8 mouse cellular contexts compared by ENCODE assay signal in the genomic region with DNA sequence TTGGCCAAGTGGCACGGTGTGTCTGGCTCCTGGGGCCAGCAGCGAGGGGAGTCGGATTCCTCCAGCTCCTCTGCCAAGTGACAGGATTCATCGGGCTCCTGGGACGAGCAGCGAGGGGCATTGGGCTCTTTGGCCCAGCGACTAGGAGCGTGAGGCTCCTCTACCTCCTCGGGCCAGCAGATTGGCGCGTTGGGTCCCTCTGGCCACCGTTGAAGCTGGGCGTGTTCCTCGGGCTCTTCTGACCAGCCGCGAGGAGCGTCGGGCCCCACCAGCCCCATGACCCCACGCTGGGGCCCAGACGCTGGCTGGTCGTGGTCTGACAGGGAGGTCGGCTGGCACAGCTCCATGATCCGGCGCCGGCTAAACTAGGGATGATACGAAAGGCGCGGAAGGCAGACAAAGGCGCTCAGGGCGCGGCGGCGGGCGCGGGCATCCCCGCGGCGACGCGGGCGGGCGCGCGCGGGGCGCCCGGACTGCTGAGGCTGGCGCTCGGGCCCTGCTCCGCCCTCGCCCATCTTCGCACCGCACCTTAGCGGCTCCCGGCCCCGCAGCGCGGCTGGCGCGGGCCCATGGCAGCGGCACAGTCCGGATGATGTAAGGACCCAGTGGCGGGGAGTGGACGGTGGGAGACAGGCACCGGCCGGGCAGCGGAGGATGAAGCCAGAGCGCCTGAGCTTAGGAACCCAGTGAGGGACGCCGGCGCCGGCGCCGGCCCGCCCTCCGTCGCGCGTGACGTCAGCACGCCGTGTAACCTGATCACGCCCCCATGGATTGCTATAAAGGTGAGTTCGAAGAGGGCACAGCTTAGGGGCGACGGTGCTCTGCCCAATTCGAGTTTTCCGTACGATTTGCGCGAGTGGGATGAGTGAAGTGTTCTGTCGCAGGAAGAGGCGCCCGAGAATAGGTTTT. TPM values are rescaled to one million over a fixed set of nuclear protein-coding genes. Genes with fewer than 3 reads are reported as not detected.
DNase-seq lines count a peak whose midpoint lies in the region; ATAC-seq lines count a peak whose summit lies in the region.

A gene (minus strand): TSS at position 725 of the 909 bp plus-strand sequence.

- intact Hi-C loops in heart, postnatal 25 days (cut with DNase I): no loop called here

- H3K27ac ChIP-seq in forebrain, embryonic 16.5 days (ENCODE audit: low read length): peak within 1 kb of the TSS; percentile 92
- peak within 1 kb of the TSS; percentile 91 for H3K27ac ChIP-seq in neural tube, embryonic 15.5 days (replicated peaks)

- peaks cover 5% of the 10 kb centered on the region for H3K36me3 ChIP-seq in forebrain, embryonic 16.5 days (ENCODE audit: control insufficient read depth, insufficient read depth)
- H3K36me3 ChIP-seq in neural tube, embryonic 15.5 days: peaks cover 5% of the 10 kb centered on the region; the same call in 1 of the 2 replicates

- under 1% methylated on average over 94 of the region's 94 CpGs for WGBS in forebrain, embryonic 16.5 days
- under 1% methylated on average over 81 of the region's 94 CpGs for WGBS in neural tube, embryonic 15.5 days

- peak within 1 kb of the TSS; percentile 99 for H3K4me3 ChIP-seq in forebrain, embryonic 16.5 days (replicated peaks; ENCODE audit: low read length)
- peak within 1 kb of the TSS; percentile 58 for H3K4me3 ChIP-seq in neural tube, embryonic 15.5 days (replicated peaks)

- no peaks in the 10 kb centered on the region for H3K9me3 ChIP-seq in forebrain, embryonic 16.5 days (ENCODE audit: control insufficient read depth, low read length)
- no peaks in the 10 kb centered on the region for H3K9me3 ChIP-seq in neural tube, embryonic 15.5 days (replicated peaks)

- peak; percentile 96 for ATAC-seq in forebrain, embryonic 16.5 days
- peak; percentile 95 for ATAC-seq in neural tube, embryonic 15.5 days (ENCODE audit: low FRiP score)

- peak within 1 kb of the TSS; percentile 98 for H3K9ac ChIP-seq in forebrain, embryonic 16.5 days (replicated peaks; ENCODE audit: low read depth, low read length)
- peak within 1 kb of the TSS; percentile 86 for H3K9ac ChIP-seq in neural tube, embryonic 15.5 days (replicated peaks)

- peak within 1 kb of the TSS; percentile 100 for H3K4me2 ChIP-seq in forebrain, embryonic 16.5 days (ENCODE audit: low read length)
- H3K4me2 ChIP-seq in neural tube, embryonic 15.5 days: peak within 1 kb of the TSS; percentile 94

- DNase-seq in MEL-GATA-1-ER (ENCODE audit: extremely low read depth, low read depth): peak; percentile 69
- DNase-seq in cerebellum, adult 18-20 months: peak; percentile 84 to 89
- DNase-seq in heart, postnatal 25 days (ENCODE audit: low spot score): peak; percentile 56
- DNase-seq in layer of hippocampus, adult 11-12 months (ENCODE audit: low spot score): peak; percentile 79
- DNase-seq in lung, adult 18-20 months: peak; percentile 79 to 84
- DNase-seq in testis, postnatal 10 days (ENCODE audit: low spot score): peak; percentile 85

- H3K4me1 ChIP-seq in forebrain, embryonic 16.5 days (replicated peaks; ENCODE audit: control insufficient read depth, insufficient read depth, low read length): peaks cover 39% of the 10 kb centered on the region
- peaks cover 50% of the 10 kb centered on the region for H3K4me1 ChIP-seq in neural tube, embryonic 15.5 days

- 0 out of 2 replicates have a peak, but pooled peaks cover 2% of the 10 kb centered on the region for H3K27me3 ChIP-seq in forebrain, embryonic 16.5 days (replicated peaks; ENCODE audit: control insufficient read depth, insufficient read depth, low read length)
- peaks cover 14% of the 10 kb centered on the region for H3K27me3 ChIP-seq in neural tube, embryonic 15.5 days (replicated peaks)

RNA-seq across cellular contexts. Expression of the gene that starts here (rescaled TPM):
- polyA plus RNA-seq in forebrain, embryonic 16.5 days (2015; fragmentation: Nextera tagmentation; extraction: Ambion mirVana): 34.6 and 39.9 TPM in 2 replicates
- 10 to 100 TPM; 28.0 to 30.2 TPM for total RNA-seq in heart, postnatal 25 days (2021)
- 21.6 and 27.0 TPM in 2 replicates for polyA plus RNA-seq in neural tube, embryonic 15.5 days (2015; fragmentation: Nextera tagmentation; extraction: Ambion mirVana)

Comparison
In these comparisons a context has a peak if more than half of its experiments do, and no peak if none do; other contexts are left out.
1. Peak in every context shown above with its lines: DNase-seq, ATAC-seq, H3K4me3 ChIP-seq and H3K27ac ChIP-seq.